Mouse (Mus musculus) MEL (cell line): ENCODE measurements around the gene Emsy. TPM values are rescaled to one million over a fixed set of nuclear protein-coding genes. Genes with fewer than 3 reads are reported as not detected.

Experiments
- DNase-seq: peaks from one replicate; pipeline ENCODE4 v3.0.0; 2011; ENCODE audit warnings: low read depth, low spot score
- H3K27ac ChIP-seq: 2 replicates; pipeline ENCODE4 v1.5.1; 2012; ENCODE audit warnings: low read depth, mild to moderate bottlenecking, control low read depth, low read length, moderate library complexity; ENCODE audit not compliant: control insufficient read depth
- H3K27me3 ChIP-seq, 2 experiments: fragments of 150-350 bp in 1 of 2; sonication (generic) in 1 of 2; 2 replicates each; pipeline ENCODE4 v1.6.1; 2012; ENCODE audit warnings: low read length in 2 of 2, mild to moderate bottlenecking in 2 of 2, improper control_type of control experiment in 1 of 2, moderate library complexity in 1 of 2; ENCODE audit not compliant: insufficient read depth in 2 of 2, control insufficient read depth in 1 of 2
- H3K36me3 ChIP-seq, 2 experiments: 2 replicates each; pipeline ENCODE4 v1.6.1; 2012 to 2014; ENCODE audit warnings: low read length in 2 of 2, improper control_type of control experiment in 1 of 2, inconsistent platforms in 1 of 2, mild to moderate bottlenecking in 1 of 2; ENCODE audit not compliant: insufficient read depth in 2 of 2, control insufficient read depth in 1 of 2
- H3K4me1 ChIP-seq, 2 experiments: fragments of 150-350 bp in 1 of 2; sonication (generic) in 1 of 2; 2 replicates each; pipeline ENCODE4 v1.6.1; 2012; ENCODE audit warnings: low read length in 2 of 2, improper control_type of control experiment in 1 of 2, mild to moderate bottlenecking in 1 of 2; ENCODE audit not compliant: insufficient read depth in 2 of 2, control insufficient read depth in 1 of 2
- H3K4me3 ChIP-seq, 2 experiments: fragments of 150-350 bp in 1 of 2; sonication (generic) in 1 of 2; 2 replicates each; pipeline ENCODE4 v1.5.1; 2012; ENCODE audit warnings: low read depth in 2 of 2, low read length in 2 of 2, mild to moderate bottlenecking in 2 of 2, moderate library complexity in 2 of 2, control low read depth in 1 of 2, improper control_type of control experiment in 1 of 2; ENCODE audit not compliant: control insufficient read depth in 1 of 2, insufficient read depth in 1 of 2
- H3K79me2 ChIP-seq: 2 replicates; pipeline ENCODE4 v1.6.1; 2012; ENCODE audit warnings: mild to moderate bottlenecking, low read length, moderate library complexity; ENCODE audit not compliant: control insufficient read depth, poor library complexity, insufficient read depth
- H3K9ac ChIP-seq: 2 replicates; pipeline ENCODE4 v1.6.1; 2012; ENCODE audit warnings: low read depth, mild to moderate bottlenecking, control low read depth, low read length, moderate library complexity; ENCODE audit not compliant: control insufficient read depth, poor library complexity, severe bottlenecking
- H3K9me3 ChIP-seq: fragments of 150-350 bp; sonication (generic); replicated peaks from 2 replicates; pipeline ENCODE4 v1.6.1; 2012; ENCODE audit warnings: mild to moderate bottlenecking, low read length, improper control_type of control experiment, moderate library complexity; ENCODE audit not compliant: insufficient read depth
- BHLHE40 ChIP-seq: IDR thresholded peaks from 2 replicates; pipeline ENCODE4 v1.6.1; 2012; ENCODE audit warnings: low read depth, mild to moderate bottlenecking, inconsistent platforms, low read length, improper control_type of control experiment, borderline replicate concordance
- CTCF ChIP-seq, 3 experiments: IDR thresholded peaks in 2 of 3; conservative IDR thresholded peaks in 1 of 3; 2 replicates each; pipeline ENCODE4 v1.5.1; 2011 to 2012; ENCODE audit warnings: low read length in 3 of 3, low read depth in 2 of 3, mild to moderate bottlenecking in 2 of 3, improper control_type of control experiment in 1 of 3, inconsistent platforms in 1 of 3, mixed read lengths in 1 of 3, moderate library complexity in 1 of 3; ENCODE audit not compliant: control insufficient read depth in 1 of 3, insufficient read depth in 1 of 3, poor library complexity in 1 of 3, severe bottlenecking in 1 of 3
- ELF1 ChIP-seq: IDR thresholded peaks from 2 replicates; pipeline ENCODE4 v1.6.1; 2014; ENCODE audit warnings: low read depth, mild to moderate bottlenecking, inconsistent platforms, low read length, improper control_type of control experiment, moderate library complexity
- EP300 ChIP-seq, 2 experiments: IDR thresholded peaks; 2 replicates each; pipeline ENCODE4 v1.6.1; 2011; ENCODE audit warnings: improper control_type of control experiment in 2 of 2, low read length in 2 of 2, low read depth in 1 of 2, mild to moderate bottlenecking in 1 of 2
- GABPA ChIP-seq: IDR thresholded peaks from 2 replicates; pipeline ENCODE4 v1.6.1; 2012; ENCODE audit warnings: low read depth, mild to moderate bottlenecking, inconsistent platforms, low read length, improper control_type of control experiment, moderate library complexity
- GATA1 ChIP-seq: IDR thresholded peaks from 2 replicates; pipeline ENCODE4 v1.6.1; 2011; ENCODE audit warnings: low read depth, low read length, improper control_type of control experiment
- JUND ChIP-seq: IDR thresholded peaks from 2 replicates; pipeline ENCODE4 v1.6.1; 2011; ENCODE audit warnings: low read depth, mild to moderate bottlenecking, improper control_type of control experiment, low read length
- KAT2A ChIP-seq: conservative IDR thresholded peaks from 2 replicates; pipeline ENCODE4 v1.6.1; 2012; ENCODE audit warnings: low read depth, low read length, improper control_type of control experiment, inconsistent platforms
- MAFK ChIP-seq: IDR thresholded peaks from 2 replicates; pipeline ENCODE4 v1.6.1; 2011; ENCODE audit warnings: low read depth, mild to moderate bottlenecking, low read length, improper control_type of control experiment, borderline replicate concordance
- MAX ChIP-seq: IDR thresholded peaks from 2 replicates; pipeline ENCODE4 v1.6.1; 2011; ENCODE audit warnings: low read length, improper control_type of control experiment
- MYB ChIP-seq: IDR thresholded peaks from 2 replicates; pipeline ENCODE4 v1.6.1; 2011; ENCODE audit warnings: mild to moderate bottlenecking, low read depth, low read length, improper control_type of control experiment
- MYC ChIP-seq: IDR thresholded peaks from 2 replicates; pipeline ENCODE4 v1.6.1; 2011; ENCODE audit warnings: low read depth, mild to moderate bottlenecking, low read length, improper control_type of control experiment, moderate library complexity
- NRF1 ChIP-seq: IDR thresholded peaks from 2 replicates; pipeline ENCODE4 v1.6.1; 2014; ENCODE audit warnings: low read depth, mild to moderate bottlenecking, inconsistent platforms, low read length, improper control_type of control experiment, moderate library complexity; ENCODE audit not compliant: poor library complexity, insufficient read depth, severe bottlenecking
- POLR2AphosphoS2 ChIP-seq: IDR thresholded peaks from 2 replicates; pipeline ENCODE4 v1.6.1; 2011; ENCODE audit warnings: low read length, improper control_type of control experiment
- RCOR1 ChIP-seq: IDR thresholded peaks from 2 replicates; pipeline ENCODE4 v1.6.1; 2012; ENCODE audit warnings: low read depth, mild to moderate bottlenecking, inconsistent platforms, low read length, improper control_type of control experiment
- SIN3A ChIP-seq: IDR thresholded peaks from 2 replicates; pipeline ENCODE4 v1.6.1; 2012; ENCODE audit warnings: low read length, improper control_type of control experiment, inconsistent platforms
- SMC3 ChIP-seq: IDR thresholded peaks from 2 replicates; pipeline ENCODE4 v1.6.1; 2011; ENCODE audit warnings: low read depth, low read length, improper control_type of control experiment
- TAL1 ChIP-seq: IDR thresholded peaks from 2 replicates; pipeline ENCODE4 v1.6.1; 2012; ENCODE audit warnings: mild to moderate bottlenecking, inconsistent platforms, low read length, moderate library complexity, mixed read lengths
- TCF12 ChIP-seq: IDR thresholded peaks from 2 replicates; pipeline ENCODE4 v1.6.1; 2014; ENCODE audit warnings: low read depth, mild to moderate bottlenecking, inconsistent platforms, low read length, improper control_type of control experiment, moderate library complexity
- UBTF ChIP-seq: IDR thresholded peaks from 2 replicates; pipeline ENCODE4 v1.6.1; 2012; ENCODE audit warnings: low read depth, mild to moderate bottlenecking, inconsistent platforms, low read length, improper control_type of control experiment, moderate library complexity, borderline replicate concordance; ENCODE audit not compliant: insufficient read depth
- ZC3H11A ChIP-seq: IDR thresholded peaks from 2 replicates; pipeline ENCODE4 v1.6.1; 2012; ENCODE audit warnings: low read depth, mild to moderate bottlenecking, inconsistent platforms, low read length, improper control_type of control experiment
- ZMIZ1 ChIP-seq: IDR thresholded peaks from 2 replicates; pipeline ENCODE4 v1.6.1; 2012; ENCODE audit warnings: low read depth, mild to moderate bottlenecking, inconsistent platforms, low read length, improper control_type of control experiment, moderate library complexity
- ZNF384 ChIP-seq: IDR thresholded peaks from 2 replicates; pipeline ENCODE4 v1.6.1; 2012; ENCODE audit warnings: low read depth, mild to moderate bottlenecking, inconsistent platforms, low read length, improper control_type of control experiment
- polyA plus RNA-seq, 2 experiments: library from polyadenylated mRNA; stranded (reverse) in 1 of 2; unstranded in 1 of 2; fragments of >175 nt in 1 of 2; fragments of >200 nt in 1 of 2; gene quantifications; 2 replicates each; pipeline versions ENCODE4 v1.2.1 to v1.2.4; 2012; ENCODE audit warnings: low replicate concordance in 2 of 2, low read depth in 1 of 2; ENCODE audit not compliant: insufficient read length in 2 of 2, insufficient read depth in 1 of 2, missing spikeins in 1 of 2
- total RNA-seq: library from RNA; depleted of rRNA; stranded (reverse); fragments of 300-350 nt; gene quantifications from 2 replicates; pipeline ENCODE4 v1.2.3, GENCODE M21; 2012

Gene Emsy
- total and polyA plus RNA-seq, 3 experiments = 10.2 to 24.1 TPM; not detected in 1

DNA sequence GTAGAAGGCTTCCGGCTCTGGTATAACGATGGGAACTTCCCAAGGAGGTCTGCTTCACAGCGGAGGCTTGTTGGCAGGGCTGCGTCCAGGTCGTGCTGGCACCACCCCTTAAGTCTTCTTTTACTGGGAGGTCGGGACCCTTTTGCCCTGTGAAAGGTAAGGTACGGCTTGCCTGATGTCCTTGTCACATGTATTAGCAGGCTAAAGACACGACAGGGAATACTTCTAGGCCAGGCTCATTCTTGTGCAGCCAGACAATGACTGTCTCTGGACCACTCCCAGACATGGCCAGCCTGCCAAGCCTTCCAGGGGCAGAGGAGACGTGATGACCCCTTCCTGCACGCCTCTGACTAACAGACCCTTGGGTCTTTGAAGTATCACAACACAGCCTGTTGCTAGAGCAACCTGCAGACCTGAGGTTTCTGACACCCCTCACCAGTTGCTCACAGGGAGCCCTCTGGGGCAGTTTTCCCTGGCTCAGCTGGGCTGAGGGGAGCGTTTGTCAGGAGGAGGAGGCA is 112.7 kb downstream of the Emsy start:
- Histone ChIP-seq H3K27ac (no peak overlapping the region), H3K36me3 (no peaks in the 10 kb centered on the region), H3K79me2 (no peaks in the 10 kb centered on the region), H3K4me1 (0 out of 4 replicates have a peak, but pooled peaks cover 0 to 5% of the 10 kb centered on the region in 2 experiments), H3K27me3 (peaks cover 2% of the 10 kb centered on the region in 2 experiments; a peak in 3 of 4 replicates), H3K9me3 (no peaks in the 10 kb centered on the region), H3K9ac (no peak overlapping the region), H3K4me3 (no peak overlapping the region)
- no peak for DNase-seq
- no peak for TF ChIP-seq SIN3A
- TF ChIP-seq UBTF = no peak
- no peak for TF ChIP-seq GABPA
- TF ChIP-seq MYC = no peak
- no peak for TF ChIP-seq TCF12
- TF ChIP-seq MAX = no peak
- TF ChIP-seq KAT2A = no peak
- no peak for TF ChIP-seq ZC3H11A
- no peak for TF ChIP-seq GATA1
- no peak for TF ChIP-seq ELF1
- no peak for TF ChIP-seq POLR2AphosphoS2
- no peak for TF ChIP-seq ZNF384
- no peak for TF ChIP-seq BHLHE40
- TF ChIP-seq SMC3 = no peak
- TF ChIP-seq NRF1 = no peak
- TF ChIP-seq TAL1 = no peak
- no peak for TF ChIP-seq MYB

DNA sequence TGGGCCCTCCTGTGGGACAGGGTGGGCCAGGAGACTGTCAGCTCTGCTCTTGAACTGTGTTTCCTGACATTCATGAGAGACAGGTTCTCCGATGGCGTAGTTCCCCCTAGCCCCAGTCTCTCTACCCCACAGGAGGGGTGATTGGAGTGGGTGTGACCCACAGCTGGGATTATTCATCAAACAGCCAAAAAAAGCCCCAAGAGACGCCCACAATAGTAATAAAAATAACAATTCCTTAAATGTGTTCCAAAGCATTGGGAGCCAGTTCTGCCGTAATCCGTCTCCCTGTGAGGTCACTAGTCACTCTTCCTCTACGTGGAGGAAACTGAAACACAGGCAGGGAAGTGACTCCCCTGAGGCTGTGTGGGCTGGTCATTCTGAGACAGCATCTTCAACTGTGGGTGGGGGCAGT is 113.8 kb downstream of the Emsy start:
- Histone ChIP-seq H3K27me3 (no peaks in the 10 kb centered on the region; a peak in 2 of 4 replicates), H3K9ac (no peak overlapping the region), H3K27ac (no peak overlapping the region), H3K79me2 (no peaks in the 10 kb centered on the region)
- no peak for TF ChIP-seq SMC3
- TF ChIP-seq CTCF (IDR thresholded peaks at IDR 0.05 in 2 of 3, conservative IDR thresholded peaks at IDR 0.05 in 1 of 3; ENCODE audit: control insufficient read depth in 1 of 3, insufficient read depth in 1 of 3, low read depth in 2 of 3, low read length in 3 of 3, poor library complexity in 1 of 3, severe bottlenecking in 1 of 3) = no peak
- TF ChIP-seq EP300 (IDR thresholded peaks at IDR 0.05; ENCODE audit: low read depth in 1 of 2, low read length in 2 of 2) = no peak
- no peak for TF ChIP-seq KAT2A
- TF ChIP-seq MYB = no peak
- no peak for TF ChIP-seq GATA1
- no peak for TF ChIP-seq JUND
- TF ChIP-seq ZMIZ1 = no peak
- TF ChIP-seq RCOR1 = no peak
- TF ChIP-seq MAFK = no peak
- TF ChIP-seq, all 39 proteins: peak for 0
- H3K9me3 ChIP-seq = no peaks in the 10 kb centered on the region
- H3K4me3 ChIP-seq = no peak overlapping the region
- no peaks in the 10 kb centered on the region for H3K36me3 ChIP-seq
- no peak for DNase-seq
- H3K4me1 ChIP-seq = 0 out of 4 replicates have a peak, but pooled peaks cover 0 to 5% of the 10 kb centered on the region in 2 experiments
